Mouse (Mus musculus) neural tube, embryonic 11.5 days (tissue): Measurements from ENCODE around the gene Otor. TPM values are rescaled to one million over a fixed set of nuclear protein-coding genes. Genes with fewer than 3 reads are reported as not detected.

ENCODE experiments used
- ATAC-seq: fragments of 200-750 bp; cut with Nextera tagmentation; 2 replicates; pipeline ENCODE4 v1.8.0; 2017; ENCODE audit warnings: moderate number of reproducible peaks, mild to moderate bottlenecking, moderate TSS enrichment, moderate library complexity; ENCODE audit not compliant: insufficient read depth, low FRiP score, low TSS enrichment
- DNase-seq: peaks from one replicate; pipeline ENCODE4 v3.0.0-alpha.2; 2015; ENCODE audit warnings: low spot score
- H3K27ac ChIP-seq: fragments of 300-500 bp; sonication (generic); 2 replicates; pipeline ENCODE4 v1.5.1; 2014; ENCODE audit warnings: low read depth, mild to moderate bottlenecking, low read length
- H3K27me3 ChIP-seq: fragments of 300-500 bp; sonication (generic); 2 replicates; pipeline ENCODE4 v1.6.1; 2014; ENCODE audit warnings: mild to moderate bottlenecking, low read length, mixed read lengths; ENCODE audit not compliant: control insufficient read depth, insufficient read depth
- H3K36me3 ChIP-seq: fragments of 300-500 bp; sonication (generic); 2 replicates; pipeline ENCODE4 v1.6.1; 2014; ENCODE audit warnings: mild to moderate bottlenecking, low read length, moderate library complexity, mixed read lengths; ENCODE audit not compliant: control insufficient read depth, insufficient read depth
- H3K4me1 ChIP-seq: fragments of 300-500 bp; sonication (generic); 2 replicates; pipeline ENCODE4 v1.6.1; 2014; ENCODE audit warnings: low read length, mixed read lengths; ENCODE audit not compliant: control insufficient read depth, insufficient read depth
- H3K4me2 ChIP-seq: fragments of 300-500 bp; sonication (generic); 2 replicates; pipeline ENCODE4 v1.6.1; 2014; ENCODE audit warnings: low read depth, mild to moderate bottlenecking, moderate library complexity
- H3K4me3 ChIP-seq: fragments of 300-500 bp; sonication (generic); 2 replicates; pipeline ENCODE4 v1.5.1; 2014; ENCODE audit warnings: low read depth, low read length
- H3K9ac ChIP-seq: fragments of 300-500 bp; sonication (generic); 2 replicates; pipeline ENCODE4 v1.6.1; 2014; ENCODE audit warnings: mild to moderate bottlenecking, low read length
- H3K9me3 ChIP-seq: fragments of 300-500 bp; sonication (generic); 2 replicates; pipeline ENCODE4 v1.6.1; 2016; ENCODE audit warnings: low read length; ENCODE audit not compliant: control insufficient read depth
- WGBS: fragments of 180-500 bp; shearing (Covaris S2); extraction: QIAGEN DNeasy Blood & Tissue Kit; methylation state at CpG from one replicate; pipeline ENCODE4 v1.1.7; 2014; 5-methylcytosine and 5-hydroxymethylcytosine counted together
- polyA plus RNA-seq: library from polyadenylated mRNA; unstranded; fragments of >200 nt; fragmentation: Nextera tagmentation; extraction: Ambion mirVana; gene quantifications from 2 replicates; pipeline ENCODE4 v1.2.1, GENCODE M21; 2014

Gene Otor
- polyA plus RNA-seq, 1 experiment from 2014 or later: 3.1 TPM

DNA sequence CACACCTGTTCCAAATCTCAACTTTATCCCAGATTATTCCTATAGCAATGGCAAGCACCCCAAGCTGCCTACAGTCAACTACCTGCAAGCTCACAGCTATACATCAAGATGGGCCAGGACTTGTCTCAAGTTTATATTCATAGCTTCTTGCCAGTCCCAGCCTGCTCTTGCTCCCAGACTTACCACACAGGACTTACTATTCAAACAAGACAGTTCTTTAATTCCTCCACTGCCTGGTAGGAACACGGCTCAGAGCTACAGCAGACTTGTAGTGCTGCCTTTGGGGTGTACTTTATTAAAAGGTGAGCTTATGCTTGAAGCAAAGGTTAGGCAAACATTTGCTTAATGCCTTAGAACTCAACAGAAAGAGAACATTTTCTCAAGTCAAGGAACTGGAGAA, 18.9 kb downstream of the Otor start:
- H3K4me2 ChIP-seq: no peak overlapping the region
- no peaks in the 10 kb centered on the region for H3K36me3 ChIP-seq
- ATAC-seq (no peak), DNase-seq (no peak)
- H3K4me1 ChIP-seq: no peaks in the 10 kb centered on the region
- no peak overlapping the region for H3K4me3 ChIP-seq
- 83% methylated on average over 1 of the region's 1 CpGs for WGBS
- H3K27ac ChIP-seq: no peak overlapping the region
- H3K27me3 ChIP-seq: no peaks in the 10 kb centered on the region
- no peaks in the 10 kb centered on the region for H3K9me3 ChIP-seq
- no peak overlapping the region for H3K9ac ChIP-seq

GRCm38 (mm10) chr2:143113859-143114258, 35.6 kb downstream of the Otor start:
- H3K27me3 ChIP-seq: no peaks in the 10 kb centered on the region
- DNase-seq (no peak), ATAC-seq (0 out of 2 replicates have a peak, but pooled peaks have one; percentile 35)
- H3K9ac ChIP-seq: no peak overlapping the region
- no peaks in the 10 kb centered on the region for H3K36me3 ChIP-seq
- WGBS: 79% methylated on average over 1 of the region's 1 CpGs
- H3K9me3 ChIP-seq: no peaks in the 10 kb centered on the region
- H3K4me3 ChIP-seq: no peak overlapping the region
- H3K4me1 ChIP-seq: no peaks in the 10 kb centered on the region
- no peak overlapping the region for H3K4me2 ChIP-seq
- no peak overlapping the region for H3K27ac ChIP-seq

GRCm38 (mm10) chr2:143114716-143115115, 36.4 kb downstream of the Otor start:
- no peak overlapping the region for H3K27ac ChIP-seq
- no peak for DNase-seq
- 88% methylated on average over 4 of the region's 4 CpGs for WGBS

DNA sequence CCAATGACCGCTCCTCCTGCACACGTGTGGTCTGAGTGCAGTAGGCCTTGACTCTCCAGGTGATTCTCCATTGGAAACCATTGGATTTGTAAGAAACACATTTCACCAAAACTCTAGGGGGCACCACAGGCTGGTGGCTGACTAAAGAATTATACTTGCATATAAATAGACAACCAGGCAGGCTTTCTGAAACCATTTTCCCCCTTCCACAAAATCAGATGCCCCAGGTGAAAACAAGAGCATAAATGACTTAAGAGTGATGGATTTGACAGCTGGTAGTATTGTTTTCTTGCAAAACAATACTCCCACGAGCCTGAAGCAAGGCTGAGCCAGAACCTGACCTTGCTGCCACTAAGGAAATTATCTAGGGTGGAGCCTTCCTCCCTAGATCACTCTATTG, 39.2 kb downstream of the Otor start:
- H3K9ac ChIP-seq: no peak overlapping the region
- DNase-seq (peak; percentile 23), ATAC-seq (no peak)
- no peak overlapping the region for H3K4me2 ChIP-seq
- H3K4me1 ChIP-seq: no peaks in the 10 kb centered on the region
- H3K27ac ChIP-seq: no peak overlapping the region
- H3K4me3 ChIP-seq: no peak overlapping the region
- no peaks in the 10 kb centered on the region for H3K9me3 ChIP-seq
- H3K36me3 ChIP-seq: no peaks in the 10 kb centered on the region
- H3K27me3 ChIP-seq: no peaks in the 10 kb centered on the region
- WGBS: 64% methylated on average over 3 of the region's 3 CpGs

More at GRCm38 (mm10) chr2:143114716-143115115, 36.4 kb downstream of the Otor start:
- no peaks in the 10 kb centered on the region for H3K9me3 ChIP-seq
- H3K9ac ChIP-seq: no peak overlapping the region
- ATAC-seq: no peak
- H3K4me3 ChIP-seq: no peak overlapping the region
- no peaks in the 10 kb centered on the region for H3K27me3 ChIP-seq
- no peaks in the 10 kb centered on the region for H3K4me1 ChIP-seq
- H3K4me2 ChIP-seq: no peak overlapping the region
- H3K36me3 ChIP-seq: no peaks in the 10 kb centered on the region

DNA sequence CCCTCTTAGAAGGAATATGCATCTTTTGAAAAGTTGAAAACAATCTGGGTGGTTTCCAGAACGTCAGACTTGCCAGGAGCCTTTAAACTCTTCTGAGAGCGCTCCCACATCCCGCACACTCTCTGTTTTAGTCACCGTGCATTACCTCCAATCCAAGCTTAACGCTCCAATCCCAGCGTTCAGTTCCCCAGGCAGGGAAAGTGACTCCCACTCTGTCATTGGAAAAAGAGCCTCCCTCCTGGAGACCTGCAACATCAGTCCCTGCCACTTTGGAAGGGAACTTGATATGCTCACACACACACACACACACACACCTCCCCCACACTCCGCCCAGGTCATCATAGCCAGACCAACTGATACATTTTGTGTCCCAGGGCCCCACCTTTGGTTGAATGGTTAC, 39.9 kb downstream of the Otor start:
- WGBS: 86% methylated on average over 7 of the region's 7 CpGs
- Histone ChIP-seq H3K9ac (no peak overlapping the region), H3K4me1 (no peaks in the 10 kb centered on the region), H3K27ac (no peak overlapping the region), H3K36me3 (no peaks in the 10 kb centered on the region), H3K4me2 (no peak overlapping the region), H3K4me3 (no peak overlapping the region), H3K27me3 (no peaks in the 10 kb centered on the region), H3K9me3 (no peaks in the 10 kb centered on the region)
- DNase-seq (no peak), ATAC-seq (no peak)

- 79% methylated on average over 5 of the region's 5 CpGs for WGBS
- Histone ChIP-seq H3K27ac (no peak overlapping the region), H3K9me3 (no peaks in the 10 kb centered on the region), H3K27me3 (no peaks in the 10 kb centered on the region), H3K36me3 (no peaks in the 10 kb centered on the region), H3K9ac (no peak overlapping the region), H3K4me2 (no peak overlapping the region), H3K4me3 (no peak overlapping the region), H3K4me1 (no peaks in the 10 kb centered on the region)
- ATAC-seq: no peak
- DNase-seq: no peak
These were observed 52.9 kb downstream of the Otor start for GRCm38 (mm10) chr2:143131098-143131646.

Other genes with a start within 250 kb of the Otor start
- gene Kif16b, start 176.9 kb upstream of the Otor start, polyA plus RNA-seq: 5.4 and 7.4 TPM in 2 replicates
- 128 and 132 TPM in 2 replicates for gene Snrpb2, start 15.4 kb upstream of the Otor start, polyA plus RNA-seq